Mouse (Mus musculus): ENCODE measurements around the gene Nubp2. TPM values are rescaled to one million over a fixed set of nuclear protein-coding genes. Genes with fewer than 3 reads are reported as not detected.

Gene Nubp2
- polyA plus RNA-seq, 1 experiment from 2014 or later = 72.7 TPM

- Histone ChIP-seq H3K27ac (no peak overlapping the region), H3K27me3 (ENCODE audit: low read depth, poor library complexity, severe bottlenecking) (no peaks in the 10 kb centered on the region), H3K36me3 (peaks cover 57% of the 10 kb centered on the region), H3K9me3 (replicated peaks) (no peaks in the 10 kb centered on the region), H3K4me3 (no peak overlapping the region), H3K4me1 (peaks cover 32% of the 10 kb centered on the region)
- WGBS = 86% methylated on average over 19 of the region's 19 CpGs
- no peak for DNase-seq (ENCODE audit: low spot score)
These were observed 4.3 kb upstream of the Nubp2 start for GRCm38 (mm10) chr17:24890151-24891092.

DNA sequence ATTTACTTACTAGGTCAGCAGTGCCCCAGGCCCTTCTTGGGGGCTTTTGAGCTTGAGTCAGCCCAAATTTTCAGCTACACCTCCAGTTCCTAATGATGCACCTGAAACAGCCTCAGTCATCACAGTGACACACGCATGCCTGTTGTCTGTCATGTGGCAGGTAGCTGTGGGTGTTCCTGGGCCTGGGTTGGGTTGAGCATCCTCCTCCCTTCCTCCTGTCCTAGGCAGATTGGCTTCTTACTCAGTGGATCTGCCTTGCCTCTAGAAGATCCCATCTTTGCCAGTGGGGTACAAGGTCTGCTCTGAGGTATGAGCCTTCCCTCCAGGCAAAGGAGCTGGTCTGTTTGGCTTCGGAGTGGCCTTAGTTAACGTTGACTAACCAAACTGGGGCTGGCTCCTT is 2.7 kb upstream of the Nubp2 start:
- Histone ChIP-seq H3K4me1 (peaks cover 28% of the 10 kb centered on the region), H3K4me3 (no peak overlapping the region), H3K36me3 (peaks cover 64% of the 10 kb centered on the region), H3K9me3 (replicated peaks) (no peaks in the 10 kb centered on the region), H3K27me3 (ENCODE audit: low read depth, poor library complexity, severe bottlenecking) (no peaks in the 10 kb centered on the region), H3K27ac (no peak overlapping the region)
- WGBS = 92% methylated on average over 3 of the region's 3 CpGs
- no peak for DNase-seq (ENCODE audit: low spot score)

DNA sequence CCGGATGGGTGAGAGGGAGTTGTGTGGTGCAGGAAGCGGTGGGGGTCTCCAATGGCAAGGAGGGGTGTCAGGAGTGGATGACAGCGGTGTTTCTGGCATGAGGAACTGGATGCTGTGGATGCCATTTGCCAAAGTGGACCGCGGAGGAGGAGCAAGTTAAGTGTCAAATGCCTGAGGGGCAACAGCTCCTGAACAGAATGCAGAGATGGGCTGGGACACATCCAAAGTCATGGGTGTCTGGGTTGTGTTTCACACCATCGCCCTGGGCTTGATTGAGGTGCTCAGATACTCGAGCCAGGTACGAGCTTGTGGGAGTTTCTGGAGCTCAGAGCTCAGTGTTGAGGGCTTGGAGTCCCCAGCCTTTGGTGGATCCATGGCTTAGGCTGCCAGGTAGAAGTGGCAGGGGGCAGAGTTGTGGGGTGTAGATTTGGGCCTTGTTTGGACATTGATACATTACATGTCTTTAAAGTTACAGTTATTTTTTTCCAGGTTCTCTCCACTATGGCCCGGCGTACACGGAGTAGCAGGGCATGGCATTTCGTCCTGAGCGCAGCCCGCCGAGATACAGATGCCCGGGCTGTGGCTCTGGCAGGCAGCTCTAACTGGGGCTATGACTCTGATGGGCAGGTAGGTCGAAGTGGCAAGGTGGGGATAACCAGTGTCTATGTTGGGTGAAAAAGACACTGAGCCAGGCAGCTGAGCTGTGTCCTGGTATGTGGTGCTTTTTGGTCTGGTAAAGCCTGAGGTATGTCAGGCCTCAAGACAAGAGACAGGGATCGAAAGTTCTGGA is 1.3 kb upstream of the Nubp2 start:
- Histone ChIP-seq H3K4me1 (peaks cover 24% of the 10 kb centered on the region), H3K27me3 (ENCODE audit: low read depth, poor library complexity, severe bottlenecking) (no peaks in the 10 kb centered on the region), H3K4me3 (peak overlapping the region; percentile 89), H3K9me3 (replicated peaks) (no peaks in the 10 kb centered on the region), H3K27ac (peak overlapping the region; percentile 82), H3K36me3 (peaks cover 64% of the 10 kb centered on the region)
- DNase-seq (ENCODE audit: low spot score) = no peak
- WGBS = 66% methylated on average over 18 of the region's 18 CpGs

- Histone ChIP-seq H3K36me3 (peaks cover 60% of the 10 kb centered on the region), H3K4me3 (peak overlapping the region; percentile 89), H3K27me3 (ENCODE audit: low read depth, poor library complexity, severe bottlenecking) (no peaks in the 10 kb centered on the region), H3K4me1 (peaks cover 24% of the 10 kb centered on the region), H3K27ac (peak overlapping the region; percentile 82), H3K9me3 (replicated peaks) (no peaks in the 10 kb centered on the region)
- no peak for DNase-seq (ENCODE audit: low spot score)
- 2% methylated on average over 18 of the region's 18 CpGs for WGBS
These were observed 753 bp upstream of the Nubp2 start for GRCm38 (mm10) chr17:24886932-24887271.

- WGBS = 26% methylated on average over 22 of the region's 22 CpGs
- peaks cover 47% of the 10 kb centered on the region for H3K36me3 ChIP-seq
- H3K4me3 ChIP-seq = peak overlapping the region; percentile 89
- H3K27ac ChIP-seq = peak overlapping the region; percentile 47
- no peak for DNase-seq (ENCODE audit: low spot score)
- no peaks in the 10 kb centered on the region for H3K9me3 ChIP-seq (replicated peaks)
- H3K27me3 ChIP-seq (ENCODE audit: low read depth, poor library complexity, severe bottlenecking) = no peaks in the 10 kb centered on the region
- H3K4me1 ChIP-seq = peaks cover 24% of the 10 kb centered on the region
These were observed 604 bp downstream of the Nubp2 start for GRCm38 (mm10) chr17:24885356-24886133.

DNA sequence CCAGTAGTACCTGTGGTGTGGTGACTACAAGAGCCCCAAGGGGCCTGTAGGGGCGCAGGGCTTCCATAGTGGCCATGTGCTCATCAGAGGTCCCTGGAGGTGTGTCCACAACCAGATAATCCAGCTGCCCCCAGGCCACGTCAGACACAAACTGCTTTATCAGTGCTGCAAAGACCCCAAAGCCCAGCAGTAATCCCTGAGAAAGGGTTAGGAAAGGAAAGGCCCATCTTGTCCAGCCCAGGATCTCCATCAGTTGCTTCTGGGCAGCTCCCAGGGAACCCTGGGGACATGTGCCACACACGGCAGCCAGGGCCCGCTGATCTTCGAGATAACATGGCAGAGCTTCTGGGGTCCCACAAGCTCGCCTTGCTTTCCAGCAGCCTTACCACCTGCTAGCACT is 1.8 kb downstream of the Nubp2 start:
- no peak overlapping the region for H3K4me3 ChIP-seq
- 94% methylated on average over 6 of the region's 6 CpGs for WGBS
- H3K9me3 ChIP-seq (replicated peaks) = no peaks in the 10 kb centered on the region

DNA sequence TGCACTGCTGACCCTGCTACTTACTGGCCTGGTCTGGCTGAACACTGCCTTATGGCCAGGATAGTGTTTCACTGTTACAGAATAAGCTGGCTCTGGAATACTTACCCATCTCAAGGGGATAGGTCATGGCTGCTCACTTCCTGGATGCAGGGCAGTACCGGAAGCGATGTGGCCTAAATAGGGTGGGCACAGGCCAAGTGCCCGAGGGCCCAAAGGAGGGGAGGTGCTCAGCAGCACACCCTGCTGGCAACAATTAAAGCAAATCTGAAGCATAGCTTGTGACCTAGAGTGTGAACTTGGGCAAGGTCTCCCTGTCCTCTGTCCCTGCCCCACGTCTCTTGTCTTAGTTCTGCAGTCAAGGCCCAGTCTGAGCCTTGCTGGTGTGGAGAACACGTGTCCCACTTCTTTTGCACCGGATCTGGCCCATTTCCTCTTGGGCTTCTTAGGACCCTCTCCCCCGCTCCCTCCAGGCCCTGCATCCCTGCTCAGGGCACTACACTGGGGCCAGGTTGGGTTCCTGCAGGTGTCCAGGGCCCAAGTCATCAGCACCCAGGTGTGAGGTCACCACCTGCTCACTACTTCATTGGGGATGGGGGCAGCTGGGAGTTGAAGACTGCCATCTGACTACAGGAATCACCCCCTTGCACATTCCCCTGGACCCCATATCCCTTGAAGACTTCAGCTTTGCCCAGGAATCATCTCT is 4.3 kb downstream of the Nubp2 start:
- no peak overlapping the region for H3K27ac ChIP-seq
- no peak for DNase-seq (ENCODE audit: low spot score)
- 47% methylated on average over 7 of the region's 7 CpGs for WGBS
- peaks cover 29% of the 10 kb centered on the region for H3K4me1 ChIP-seq
- H3K4me3 ChIP-seq = no peak overlapping the region
- H3K9me3 ChIP-seq (replicated peaks) = no peaks in the 10 kb centered on the region
- no peaks in the 10 kb centered on the region for H3K27me3 ChIP-seq (ENCODE audit: low read depth, poor library complexity, severe bottlenecking)
- H3K36me3 ChIP-seq = peaks cover 25% of the 10 kb centered on the region

More for the DNA sequence above, 1.8 kb downstream of the Nubp2 start:
- no peak for DNase-seq (ENCODE audit: low spot score)
- no peak overlapping the region for H3K27ac ChIP-seq
- no peaks in the 10 kb centered on the region for H3K27me3 ChIP-seq (ENCODE audit: low read depth, poor library complexity, severe bottlenecking)
- peaks cover 24% of the 10 kb centered on the region for H3K4me1 ChIP-seq
- H3K36me3 ChIP-seq = peaks cover 35% of the 10 kb centered on the region

DNA sequence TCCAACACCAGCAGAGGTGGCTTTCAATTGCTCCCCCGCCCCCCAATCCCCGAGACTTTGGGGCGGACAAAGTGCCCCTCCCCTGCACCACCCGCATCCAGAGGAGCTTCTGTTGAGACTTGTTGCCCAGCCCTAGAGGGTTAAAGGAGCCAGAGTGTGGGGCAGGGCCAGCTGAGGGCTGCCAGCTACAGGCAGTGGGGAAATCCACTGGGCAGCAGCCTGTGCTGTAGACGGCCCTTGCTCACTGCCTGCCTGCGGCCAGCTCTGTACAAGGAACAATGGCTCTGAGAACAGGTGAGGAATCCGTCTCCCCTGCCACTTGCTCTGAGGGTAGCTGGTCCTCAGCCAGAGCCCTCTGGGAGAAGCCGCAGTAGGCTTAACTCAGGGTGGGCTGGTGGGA is 7.6 kb downstream of the Nubp2 start:
- WGBS = 74% methylated on average over 8 of the region's 8 CpGs
- peaks cover 21% of the 10 kb centered on the region for H3K4me1 ChIP-seq
- DNase-seq (ENCODE audit: low spot score) = no peak
- H3K9me3 ChIP-seq (replicated peaks) = no peaks in the 10 kb centered on the region
- H3K27me3 ChIP-seq (ENCODE audit: low read depth, poor library complexity, severe bottlenecking) = no peaks in the 10 kb centered on the region
- H3K27ac ChIP-seq = peak overlapping the region; percentile 75
- H3K4me3 ChIP-seq = no peak overlapping the region
- H3K36me3 ChIP-seq = peaks cover 13% of the 10 kb centered on the region

GRCm38 (mm10) chr17:24878117-24878397 is 8.1 kb downstream of the Nubp2 start:
- peaks cover 21% of the 10 kb centered on the region for H3K4me1 ChIP-seq
- H3K4me3 ChIP-seq = peak overlapping the region; percentile 4; the same call in 1 of the 2 replicates
- H3K27me3 ChIP-seq (ENCODE audit: low read depth, poor library complexity, severe bottlenecking) = no peaks in the 10 kb centered on the region
- no peaks in the 10 kb centered on the region for H3K9me3 ChIP-seq (replicated peaks)
- H3K27ac ChIP-seq = peak overlapping the region; percentile 75
- 37% methylated on average over 5 of the region's 5 CpGs for WGBS
- no peak for DNase-seq (ENCODE audit: low spot score)
- H3K36me3 ChIP-seq = peaks cover 8% of the 10 kb centered on the region

DNA sequence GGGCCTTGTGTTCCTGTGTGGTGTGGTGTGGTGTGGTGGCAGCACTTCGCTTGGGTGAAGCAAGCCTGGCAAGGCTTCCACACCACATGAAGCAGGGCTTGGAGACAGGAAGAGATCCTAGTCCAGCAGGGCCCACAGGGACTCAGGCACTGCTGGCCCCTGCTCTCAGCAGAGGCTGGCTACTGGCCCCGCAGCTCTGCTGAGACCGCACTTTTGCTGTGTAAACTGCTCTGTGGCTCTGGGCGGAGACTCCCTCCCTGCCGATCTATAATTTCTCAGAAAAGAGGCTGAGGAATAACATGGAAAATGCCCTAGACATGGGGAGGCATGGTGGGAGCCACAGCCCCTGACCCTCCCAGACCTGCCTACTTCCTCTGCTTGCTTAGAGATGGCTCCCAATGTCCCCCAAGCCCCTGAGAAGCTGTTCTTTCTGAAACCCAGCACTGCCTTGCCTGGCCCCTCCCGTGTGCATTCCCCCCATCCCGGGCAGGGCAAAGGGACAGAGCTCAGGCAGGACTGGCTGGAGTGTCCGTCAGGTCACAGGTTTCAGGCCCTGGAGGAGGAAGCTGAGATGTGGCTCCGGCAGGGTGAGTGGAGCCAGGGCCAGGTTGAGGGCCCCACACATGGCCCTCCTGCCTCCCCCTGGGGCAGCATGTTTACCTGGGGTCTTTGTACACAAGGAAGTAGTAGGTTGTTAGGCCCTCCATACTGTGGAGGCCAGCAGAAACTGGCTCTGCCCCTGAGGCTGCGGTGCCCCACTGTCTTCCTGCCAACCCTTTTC is 8.6 kb downstream of the Nubp2 start:
- peak overlapping the region; percentile 4; the same call in 1 of the 2 replicates for H3K4me3 ChIP-seq
- no peaks in the 10 kb centered on the region for H3K9me3 ChIP-seq (replicated peaks)
- no peaks in the 10 kb centered on the region for H3K27me3 ChIP-seq (ENCODE audit: low read depth, poor library complexity, severe bottlenecking)
- peaks cover 3% of the 10 kb centered on the region for H3K36me3 ChIP-seq
- no peak for DNase-seq (ENCODE audit: low spot score)
- WGBS = 61% methylated on average over 10 of the region's 10 CpGs
- peaks cover 21% of the 10 kb centered on the region for H3K4me1 ChIP-seq
- H3K27ac ChIP-seq = peak overlapping the region; percentile 75

- Histone ChIP-seq H3K27me3 (ENCODE audit: low read depth, poor library complexity, severe bottlenecking) (no peaks in the 10 kb centered on the region), H3K36me3 (no peaks in the 10 kb centered on the region)
These were observed 11.2 kb downstream of the Nubp2 start for GRCm38 (mm10) chr17:24874989-24875388.

DNA sequence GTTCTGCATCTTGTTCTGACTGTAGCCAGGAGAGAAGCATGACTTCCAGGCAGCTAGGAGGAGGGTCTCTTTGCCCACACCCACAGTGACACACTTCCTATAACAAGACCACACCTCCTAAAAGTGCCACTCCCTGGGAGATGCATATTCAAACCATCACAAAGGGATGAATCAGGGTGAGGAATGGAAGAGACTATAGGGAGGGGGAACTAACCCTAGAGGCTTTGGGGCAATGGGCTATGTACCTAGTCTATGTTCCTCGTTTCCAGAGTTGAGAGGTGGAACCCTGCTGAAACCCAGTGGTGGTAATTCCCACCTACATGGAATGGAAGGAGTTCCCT is 11.8 kb downstream of the Nubp2 start:
- Histone ChIP-seq H3K27ac (no peak overlapping the region), H3K9me3 (replicated peaks) (no peaks in the 10 kb centered on the region), H3K4me1 (peaks cover 21% of the 10 kb centered on the region), H3K36me3 (no peaks in the 10 kb centered on the region), H3K27me3 (ENCODE audit: low read depth, poor library complexity, severe bottlenecking) (no peaks in the 10 kb centered on the region), H3K4me3 (no peak overlapping the region)
- no peak for DNase-seq (ENCODE audit: low spot score)
- WGBS = 58% methylated on average over 1 of the region's 1 CpGs

More at GRCm38 (mm10) chr17:24874989-24875388, 11.2 kb downstream of the Nubp2 start:
- no peaks in the 10 kb centered on the region for H3K9me3 ChIP-seq (replicated peaks)
- peaks cover 21% of the 10 kb centered on the region for H3K4me1 ChIP-seq
- WGBS = 86% methylated on average over 8 of the region's 8 CpGs
- no peak for DNase-seq (ENCODE audit: low spot score)
- H3K4me3 ChIP-seq = no peak overlapping the region
- H3K27ac ChIP-seq = no peak overlapping the region

All from limb, embryonic 10.5 days (tissue).